ENCODE assay signal across 18 mouse cellular contexts in genomic region chr5:107873330-107873729, GRCm38 (mm10). TPM values are rescaled to one million over a fixed set of nuclear protein-coding genes. Genes with fewer than 3 reads are reported as not detected.
DNase-seq lines count a peak whose midpoint lies in the region; ATAC-seq and TF ChIP-seq lines count a peak whose summit lies in the region.
"Had no signal": no experiment of that assay in that cellular context is flagged by ENCODE, and none has a peak within 500 bp of the region (broad histone marks: within the 10 kb centered on the region; RNA-seq: fewer than 3 reads in every experiment).

No protein-coding gene starts in this region.

- TF ChIP-seq CTCF in G1E (IDR thresholded peaks at IDR 0.05; ENCODE audit: low read depth, low read length), result no peak
- TF ChIP-seq CTCF in cortical plate, adult 2 months (IDR thresholded peaks at IDR 0.05; ENCODE audit: extremely low read depth, insufficient read depth, low read length), result no peak

- DNase-seq in heart, postnatal 4 days, result no peak
- DNase-seq in G1E (ENCODE audit: low spot score), result no peak
- no peak for DNase-seq in urinary bladder, adult 2 months (ENCODE audit: low spot score)
- no peak for DNase-seq in layer of hippocampus, adult 9-11 months
- no peak for DNase-seq in kidney, adult 18-20 months
- DNase-seq: adrenal gland, adult 8-10 months; cerebellum, postnatal 25 days; thymus, adult 18-20 months had no signal

- H3K4me1 ChIP-seq in heart, embryonic 11.5 days (ENCODE audit: control insufficient read depth, insufficient read depth, low read length), result peaks cover 4% of the 10 kb centered on the region; the same call in 1 of the 2 replicates
- peaks cover 57% of the 10 kb centered on the region for H3K4me1 ChIP-seq in G1E (ENCODE audit: insufficient read depth, low read depth, low read length)
- H3K4me1 ChIP-seq in cortical plate, adult 2 months (ENCODE audit: control insufficient read depth, insufficient read depth, low read length), result peaks cover 2% of the 10 kb centered on the region; the same call in 1 of the 2 replicates
- peaks cover 57% of the 10 kb centered on the region for H3K4me1 ChIP-seq in liver, embryonic 15.5 days (replicated peaks)
- H3K4me1 ChIP-seq: embryonic facial prominence, embryonic 13.5 days; forebrain, embryonic 12.5 days; hindbrain, embryonic 10.5 days; lung, embryonic 15.5 days had no signal

- peak overlapping the region; percentile 29 for H3K4me3 ChIP-seq in heart, embryonic 11.5 days (ENCODE audit: low read depth, low read length)
- H3K4me3 ChIP-seq in G1E (ENCODE audit: low read depth, low read length), result peak overlapping the region; percentile 53; the same call in 1 of the 2 replicates
- peak overlapping the region; percentile 33 for H3K4me3 ChIP-seq in cortical plate, adult 2 months (ENCODE audit: insufficient read depth, low read length)
- peak overlapping the region; percentile 72 for H3K4me3 ChIP-seq in liver, embryonic 15.5 days (replicated peaks)
- H3K4me3 ChIP-seq: embryonic facial prominence, embryonic 13.5 days; forebrain, embryonic 12.5 days; hindbrain, embryonic 10.5 days; lung, embryonic 15.5 days had no signal

- H3K9ac ChIP-seq in heart, embryonic 11.5 days (ENCODE audit: low read depth, low read length), result peak overlapping the region; percentile 58
- peak overlapping the region; percentile 77 for H3K9ac ChIP-seq in liver, embryonic 15.5 days
- H3K9ac ChIP-seq: embryonic facial prominence, embryonic 13.5 days; forebrain, embryonic 12.5 days; lung, embryonic 15.5 days had no signal

- 84% methylated on average over 6 of the region's 6 CpGs for WGBS in heart, embryonic 11.5 days (ENCODE audit: insufficient replicate concordance)
- 41% methylated on average over 6 of the region's 6 CpGs for WGBS in liver, embryonic 15.5 days (ENCODE audit: insufficient replicate concordance)

- no peak for ATAC-seq in heart, embryonic 11.5 days (replicated peaks; ENCODE audit: insufficient number of reproducible peaks, low FRiP score, low TSS enrichment)
- ATAC-seq in G1E (ENCODE audit: extremely low read depth, insufficient number of reproducible peaks, low FRiP score, poor library complexity, severe bottlenecking), result no peak
- no peak for ATAC-seq in liver, embryonic 15.5 days (ENCODE audit: insufficient read depth)

- H3K4me2 ChIP-seq in heart, embryonic 11.5 days, result peak overlapping the region; percentile 43
- H3K4me2 ChIP-seq in liver, embryonic 15.5 days, result peak overlapping the region; percentile 65
- H3K4me2 ChIP-seq: embryonic facial prominence, embryonic 13.5 days; forebrain, embryonic 12.5 days; lung, embryonic 15.5 days had no signal

- TF ChIP-seq POLR2A in cortical plate, adult 2 months (IDR thresholded peaks at IDR 0.05; ENCODE audit: extremely low read depth, insufficient read depth, low read length), result no peak

- H3K9me3 ChIP-seq in heart, embryonic 11.5 days (replicated peaks; ENCODE audit: control insufficient read depth, low read length), result no peaks in the 10 kb centered on the region
- no peaks in the 10 kb centered on the region for H3K9me3 ChIP-seq in G1E (replicated peaks)
- no peaks in the 10 kb centered on the region for H3K9me3 ChIP-seq in liver, embryonic 15.5 days (replicated peaks)
- H3K9me3 ChIP-seq: embryonic facial prominence, embryonic 13.5 days; forebrain, embryonic 12.5 days; hindbrain, embryonic 10.5 days; lung, embryonic 15.5 days had no signal

- peak overlapping the region; percentile 91 for H3K27ac ChIP-seq in heart, embryonic 11.5 days (ENCODE audit: low read depth, low read length)
- H3K27ac ChIP-seq in cortical plate, adult 2 months (ENCODE audit: insufficient read depth, low read length), result no peak overlapping the region
- H3K27ac ChIP-seq in liver, embryonic 15.5 days (replicated peaks), result peak overlapping the region; percentile 99
- H3K27ac ChIP-seq: embryonic facial prominence, embryonic 13.5 days; lung, embryonic 15.5 days had no signal

- H3K36me3 ChIP-seq in heart, embryonic 11.5 days (ENCODE audit: control insufficient read depth, insufficient read depth, low read length), result no peaks in the 10 kb centered on the region
- H3K36me3 ChIP-seq in G1E (replicated peaks), result peaks cover 10% of the 10 kb centered on the region
- peaks cover 29% of the 10 kb centered on the region for H3K36me3 ChIP-seq in liver, embryonic 15.5 days (replicated peaks)
- H3K36me3 ChIP-seq: embryonic facial prominence, embryonic 13.5 days; forebrain, embryonic 12.5 days; hindbrain, embryonic 10.5 days; lung, embryonic 15.5 days had no signal

- H3K27me3 ChIP-seq in heart, embryonic 11.5 days (ENCODE audit: control insufficient read depth, insufficient read depth, low read length), result no peaks in the 10 kb centered on the region
- no peaks in the 10 kb centered on the region for H3K27me3 ChIP-seq in G1E (ENCODE audit: insufficient read depth, low read length)
- H3K27me3 ChIP-seq in liver, embryonic 15.5 days, result no peaks in the 10 kb centered on the region
- H3K27me3 ChIP-seq: forebrain, embryonic 12.5 days; lung, embryonic 15.5 days had no signal

RNA-seq across cellular contexts. Expression of gene Evi5, which starts 1.6 kb away (rescaled TPM):
- polyA plus RNA-seq in heart, embryonic 11.5 days (2014; fragmentation: Nextera tagmentation; extraction: Ambion mirVana), result 41.0 and 46.7 TPM in 2 replicates
- total RNA-seq in heart, postnatal 4 days (2021), result 10 to 100 TPM; 42.9 to 48.2 TPM
- total RNA-seq in G1E (2014; fragmentation: Nextera tagmentation) (58.1 and 94.2 TPM in 2 replicates), G1E (2017) (26.1 and 36.4 TPM in 2 replicates)
- polyA plus RNA-seq in G1E (2012), result 3.3 and 3.8 TPM in 2 replicates
- polyA plus RNA-seq in cortical plate, adult 2 months (2012; rRNA removed), result 56.9 and 64.6 TPM in 2 replicates
- 54.3 and 56.7 TPM in 2 replicates for polyA plus RNA-seq in liver, embryonic 15.5 days (2015; fragmentation: Nextera tagmentation; extraction: Ambion mirVana)
- 22.4 and 25.8 TPM in 2 replicates for polyA plus RNA-seq in urinary bladder, adult 2 months (2012; rRNA removed)

RNA-seq across cellular contexts. Expression of gene Rpl5, which starts 27.0 kb away (rescaled TPM):
- 55.2 and 69.9 TPM in 2 replicates for polyA plus RNA-seq in heart, embryonic 11.5 days (2014; fragmentation: Nextera tagmentation; extraction: Ambion mirVana)
- 10 to 100 TPM; 65.4 to 65.5 TPM for total RNA-seq in heart, postnatal 4 days (2021)
- 875 and 1,036 TPM in 2 replicates for total RNA-seq in G1E (2014; fragmentation: Nextera tagmentation)
- 329 and 387 TPM in 2 replicates for total RNA-seq in G1E (2017)
- 53.7 and 54.0 TPM in 2 replicates for polyA plus RNA-seq in G1E (2012)
- polyA plus RNA-seq in cortical plate, adult 2 months (2012; rRNA removed), result 82.5 and 92.9 TPM in 2 replicates
- 26.1 and 26.7 TPM in 2 replicates for polyA plus RNA-seq in liver, embryonic 15.5 days (2015; fragmentation: Nextera tagmentation; extraction: Ambion mirVana)
- 155 and 183 TPM in 2 replicates for polyA plus RNA-seq in urinary bladder, adult 2 months (2012; rRNA removed)

RNA-seq across cellular contexts. Expression of gene Ube2d2b, which starts 43.4 kb away (rescaled TPM):
- polyA plus RNA-seq in heart, embryonic 11.5 days (2014; fragmentation: Nextera tagmentation; extraction: Ambion mirVana), result 0.57 TPM in 1 of 2 replicates, not detected in the other
- not detected for total RNA-seq in heart, postnatal 4 days (2021)
- total RNA-seq in G1E (2014; fragmentation: Nextera tagmentation) (not detected in 2 replicates), G1E (2017) (0.05 TPM in 1 of 2 replicates, not detected in the other)
- polyA plus RNA-seq in G1E (2012), result not detected in 2 replicates
- polyA plus RNA-seq in cortical plate, adult 2 months (2012; rRNA removed), result not detected in 2 replicates
- polyA plus RNA-seq in liver, embryonic 15.5 days (2015; fragmentation: Nextera tagmentation; extraction: Ambion mirVana), result 0.35 and 0.53 TPM in 2 replicates
- polyA plus RNA-seq in urinary bladder, adult 2 months (2012; rRNA removed), result not detected in 2 replicates
- total RNA-seq: adrenal gland, adult 8-10 months; left cerebral cortex, postnatal 36 days; neutrophil, adult 5-6 weeks had no signal
- polyA plus RNA-seq: spleen, adult 2 months had no signal
